Mouse (Mus musculus) stomach, postnatal 0 days (tissue): ENCODE data around the gene Nrp2. TPM values are rescaled to one million over a fixed set of nuclear protein-coding genes. Genes with fewer than 3 reads are reported as not detected.

Source experiments
- ATAC-seq: fragments of 200-750 bp; cut with Nextera tagmentation; 2 replicates; pipeline ENCODE4 v1.8.0; 2017; ENCODE audit not compliant: low FRiP score, low TSS enrichment
- DNase-seq: peaks from one replicate; pipeline ENCODE4 v3.0.0-alpha.2; 2016; ENCODE audit warnings: low spot score
- H3K27ac ChIP-seq: fragments of 300-500 bp; sonication (generic); replicated peaks from 2 replicates; pipeline ENCODE4 v1.5.1; 2014; ENCODE audit warnings: mild to moderate bottlenecking, control low read depth
- H3K27me3 ChIP-seq: fragments of 300-500 bp; sonication (generic); 2 replicates; pipeline ENCODE4 v1.6.1; 2014; ENCODE audit warnings: low read length; ENCODE audit not compliant: control insufficient read depth, insufficient read depth
- H3K36me3 ChIP-seq: fragments of 300-500 bp; sonication (generic); 2 replicates; pipeline ENCODE4 v1.6.1; 2014; ENCODE audit warnings: low read length, mixed read lengths; ENCODE audit not compliant: control insufficient read depth, insufficient read depth
- H3K4me1 ChIP-seq: fragments of 300-500 bp; sonication (generic); replicated peaks from 2 replicates; pipeline ENCODE4 v1.6.1; 2014; ENCODE audit warnings: antibody characterized with exemption; ENCODE audit not compliant: control insufficient read depth, insufficient read depth
- H3K4me2 ChIP-seq: fragments of 300-500 bp; sonication (generic); replicated peaks from 2 replicates; pipeline ENCODE4 v1.6.1; 2014; ENCODE audit warnings: low read depth, mild to moderate bottlenecking, control low read depth, moderate library complexity
- H3K4me3 ChIP-seq: fragments of 300-500 bp; sonication (generic); 2 replicates; pipeline ENCODE4 v1.5.1; 2014; ENCODE audit warnings: low read depth, low read length, control low read depth
- H3K9ac ChIP-seq: fragments of 300-500 bp; sonication (generic); 2 replicates; pipeline ENCODE4 v1.6.1; 2014; ENCODE audit warnings: mild to moderate bottlenecking, low read length, control low read depth, mixed read lengths
- H3K9me3 ChIP-seq: fragments of 300-500 bp; sonication (generic); 2 replicates; pipeline ENCODE4 v1.6.1; 2016; ENCODE audit warnings: low read length; ENCODE audit not compliant: control insufficient read depth
- CTCF ChIP-seq: IDR thresholded peaks from 2 replicates; pipeline ENCODE4 v1.5.1; 2016; ENCODE audit warnings: antibody characterized with exemption, low read depth, mild to moderate bottlenecking, moderate library complexity
- EP300 ChIP-seq: optimal IDR thresholded peaks from 2 replicates; pipeline ENCODE3; 2016; ENCODE audit warnings: antibody characterized with exemption
- WGBS: fragments of 180-500 bp; shearing (Covaris S2); extraction: QIAGEN DNeasy Blood & Tissue Kit; methylation state at CpG from one replicate; pipeline ENCODE4 v1.1.7; 2014; 5-methylcytosine and 5-hydroxymethylcytosine counted together
- polyA plus RNA-seq: library from polyadenylated mRNA; unstranded; fragments of >200 nt; fragmentation: Nextera tagmentation; extraction: Ambion mirVana; gene quantifications from 2 replicates; pipeline ENCODE4 v1.2.1, GENCODE M21; 2015

The Nrp2 gene
- polyA plus RNA-seq, 1 experiment from 2014 or later = 10.2 TPM

- Histone ChIP-seq H3K27me3 (no peaks in the 10 kb centered on the region), H3K27ac (no peak overlapping the region), H3K4me2 (no peak overlapping the region; the same call in 1 of the 2 replicates), H3K4me3 (no peak overlapping the region), H3K4me1 (no peaks in the 10 kb centered on the region), H3K9ac (no peak overlapping the region), H3K36me3 (0 out of 2 replicates have a peak, but pooled peaks cover 2% of the 10 kb centered on the region), H3K9me3 (no peaks in the 10 kb centered on the region)
- ATAC-seq (0 out of 2 replicates have a peak, but pooled peaks have one; percentile 24), DNase-seq (no peak)
- TF ChIP-seq EP300 = no peak
- TF ChIP-seq CTCF = no peak
- WGBS = 56% methylated on average over 10 of the region's 10 CpGs
These were observed 13.9 kb downstream of the Nrp2 start for GRCm38 (mm10) chr1:62716836-62717478.

GRCm38 (mm10) chr1:62717552-62718236, 14.6 kb downstream of the Nrp2 start:
- peak overlapping the region; percentile 53; the same call in 1 of the 2 replicates for H3K27ac ChIP-seq

GRCm38 (mm10) chr1:62718237-62718571, 15.1 kb downstream of the Nrp2 start:
- no peaks in the 10 kb centered on the region for H3K27me3 ChIP-seq
- no peak for TF ChIP-seq CTCF
- TF ChIP-seq EP300 = no peak
- DNase-seq (no peak), ATAC-seq (no peak)
- H3K36me3 ChIP-seq = 0 out of 2 replicates have a peak, but pooled peaks cover 2% of the 10 kb centered on the region
- H3K4me3 ChIP-seq = no peak overlapping the region
- no peaks in the 10 kb centered on the region for H3K4me1 ChIP-seq
- H3K9me3 ChIP-seq = no peaks in the 10 kb centered on the region
- no peak overlapping the region for H3K9ac ChIP-seq
- WGBS = 53% methylated on average over 5 of the region's 5 CpGs
- no peak overlapping the region for H3K4me2 ChIP-seq
- no peak overlapping the region for H3K27ac ChIP-seq

More at GRCm38 (mm10) chr1:62717552-62718236, 14.6 kb downstream of the Nrp2 start:
- Histone ChIP-seq H3K9me3 (no peaks in the 10 kb centered on the region), H3K4me2 (no peak overlapping the region), H3K9ac (no peak overlapping the region), H3K36me3 (0 out of 2 replicates have a peak, but pooled peaks cover 2% of the 10 kb centered on the region), H3K27me3 (no peaks in the 10 kb centered on the region), H3K4me1 (no peaks in the 10 kb centered on the region), H3K4me3 (no peak overlapping the region)
- DNase-seq = no peak
- ATAC-seq = no peak
- TF ChIP-seq CTCF (peak; percentile 65), EP300 (no peak)
- WGBS = 66% methylated on average over 13 of the region's 13 CpGs

- Histone ChIP-seq H3K9me3 (no peaks in the 10 kb centered on the region), H3K4me2 (no peak overlapping the region), H3K36me3 (0 out of 2 replicates have a peak, but pooled peaks cover 2% of the 10 kb centered on the region), H3K4me3 (no peak overlapping the region), H3K27me3 (no peaks in the 10 kb centered on the region), H3K4me1 (no peaks in the 10 kb centered on the region), H3K27ac (no peak overlapping the region), H3K9ac (no peak overlapping the region)
- ATAC-seq (no peak), DNase-seq (no peak)
- WGBS = 76% methylated on average over 8 of the region's 8 CpGs
- TF ChIP-seq EP300 (no peak), CTCF (no peak)
These were observed 15.7 kb downstream of the Nrp2 start for GRCm38 (mm10) chr1:62718750-62719149.

- no peaks in the 10 kb centered on the region for H3K9me3 ChIP-seq
- no peak overlapping the region for H3K9ac ChIP-seq
- H3K27ac ChIP-seq = no peak overlapping the region; the same call in 1 of the 2 replicates
- H3K36me3 ChIP-seq = 0 out of 2 replicates have a peak, but pooled peaks cover 2% of the 10 kb centered on the region
- H3K27me3 ChIP-seq = no peaks in the 10 kb centered on the region
- H3K4me1 ChIP-seq = no peaks in the 10 kb centered on the region
- TF ChIP-seq EP300 (no peak), CTCF (no peak)
- no peak for ATAC-seq
- H3K4me3 ChIP-seq = no peak overlapping the region
- WGBS = 75% methylated on average over 6 of the region's 6 CpGs
- DNase-seq = no peak
- no peak overlapping the region for H3K4me2 ChIP-seq
These were observed 16.7 kb downstream of the Nrp2 start for GRCm38 (mm10) chr1:62719770-62720169.

GRCm38 (mm10) chr1:62720176-62720575, 17.1 kb downstream of the Nrp2 start:
- Histone ChIP-seq H3K4me3 (no peak overlapping the region), H3K9ac (no peak overlapping the region), H3K9me3 (no peaks in the 10 kb centered on the region), H3K27me3 (no peaks in the 10 kb centered on the region), H3K36me3 (0 out of 2 replicates have a peak, but pooled peaks cover 2% of the 10 kb centered on the region), H3K4me1 (no peaks in the 10 kb centered on the region), H3K27ac (no peak overlapping the region; the same call in 1 of the 2 replicates), H3K4me2 (no peak overlapping the region)
- DNase-seq = no peak
- no peak for TF ChIP-seq EP300
- TF ChIP-seq CTCF = no peak
- ATAC-seq = no peak
- WGBS = 68% methylated on average over 3 of the region's 3 CpGs
